Mouse (Mus musculus) ES-Bruce4 (cell line): ENCODE results near the gene Greb1.

Source experiments
- CTCF ChIP-seq: IDR thresholded peaks from one replicate; pipeline ENCODE4 v1.8.1; 2011; ENCODE audit warnings: low read depth, low read length
- EP300 ChIP-seq: IDR thresholded peaks from 2 replicates; pipeline ENCODE4 v1.6.1; 2011; ENCODE audit warnings: low read depth, low read length; ENCODE audit not compliant: insufficient read depth
- POLR2A ChIP-seq: IDR thresholded peaks from one replicate; pipeline ENCODE4 v1.8.1; 2011; ENCODE audit warnings: low read length; ENCODE audit not compliant: insufficient read depth

DNA sequence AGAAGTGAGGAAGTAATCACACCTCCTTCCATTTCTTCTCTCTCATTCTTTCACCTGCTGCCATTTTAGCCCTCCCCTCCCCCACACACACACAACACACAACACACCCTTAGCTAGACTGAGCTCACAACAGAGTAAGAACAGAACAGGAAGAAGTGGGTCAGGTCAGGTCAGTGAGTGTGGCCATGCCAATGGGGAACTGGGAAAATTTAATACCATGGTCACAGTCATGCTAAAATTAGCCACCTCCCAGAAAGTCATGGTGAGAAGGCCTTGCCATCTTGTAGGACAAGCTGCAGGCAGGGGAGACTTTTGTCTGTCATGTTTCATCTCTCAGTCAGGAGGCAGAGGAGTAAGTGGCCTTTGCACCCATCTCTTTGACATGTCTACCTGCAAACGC, 102.0 kb downstream of the Greb1 start:
- TF ChIP-seq POLR2A (no peak), EP300 (no peak), CTCF (no peak)
